Mouse (Mus musculus) intestine, embryonic 16.5 days (tissue): ENCODE measurements around the gene Tnnt2. TPM values are rescaled to one million over a fixed set of nuclear protein-coding genes. Genes with fewer than 3 reads are reported as not detected.

Experiments
- ATAC-seq: fragments of 200-750 bp; cut with Nextera tagmentation; 2 replicates; pipeline ENCODE4 v1.8.0; 2017; ENCODE audit warnings: moderate TSS enrichment, moderate library complexity
- H3K27ac ChIP-seq: fragments of 300-500 bp; sonication (generic); 2 replicates; pipeline ENCODE4 v1.5.1; 2014; ENCODE audit warnings: mild to moderate bottlenecking, low read length
- H3K27me3 ChIP-seq: fragments of 300-500 bp; sonication (generic); replicated peaks from 2 replicates; pipeline ENCODE4 v1.6.1; 2014; ENCODE audit warnings: low read length, control low read depth, mixed read lengths; ENCODE audit not compliant: control insufficient read depth, insufficient read depth
- H3K36me3 ChIP-seq: fragments of 300-500 bp; sonication (generic); 2 replicates; pipeline ENCODE4 v1.6.1; 2014; ENCODE audit warnings: low read length, control low read depth; ENCODE audit not compliant: control insufficient read depth, insufficient read depth
- H3K4me1 ChIP-seq: fragments of 300-500 bp; sonication (generic); 2 replicates; pipeline ENCODE4 v1.6.1; 2014; ENCODE audit warnings: low read length, control low read depth, mixed read lengths; ENCODE audit not compliant: control insufficient read depth, insufficient read depth
- H3K4me2 ChIP-seq: fragments of 300-500 bp; sonication (generic); 2 replicates; pipeline ENCODE4 v1.6.1; 2014; ENCODE audit warnings: low read depth, low read length, control low read depth
- H3K4me3 ChIP-seq: fragments of 300-500 bp; sonication (generic); 2 replicates; pipeline ENCODE4 v1.5.1; 2014; ENCODE audit warnings: mild to moderate bottlenecking, low read length
- H3K9ac ChIP-seq: fragments of 300-500 bp; sonication (generic); 2 replicates; pipeline ENCODE4 v1.6.1; 2014; ENCODE audit warnings: low read depth, low read length
- H3K9me3 ChIP-seq: fragments of 300-500 bp; sonication (generic); 2 replicates; pipeline ENCODE4 v1.6.1; 2016; ENCODE audit warnings: low read length, control low read depth; ENCODE audit not compliant: control insufficient read depth
- WGBS: fragments of 180-500 bp; shearing (Covaris S2); extraction: QIAGEN DNeasy Blood & Tissue Kit; methylation state at CpG from one replicate; pipeline ENCODE4 v1.1.7; 2014; 5-methylcytosine and 5-hydroxymethylcytosine counted together
- polyA plus RNA-seq: library from polyadenylated mRNA; unstranded; fragments of >200 nt; fragmentation: Nextera tagmentation; extraction: Ambion mirVana; gene quantifications from 2 replicates; pipeline ENCODE4 v1.2.1, GENCODE M21; 2015

The Tnnt2 gene
- polyA plus RNA-seq, 1 experiment from 2014 or later: 26.7 TPM

GRCm38 (mm10) chr1:135834206-135834859 is 1.8 kb upstream of the Tnnt2 start:
- no peak overlapping the region for H3K9ac ChIP-seq

GRCm38 (mm10) chr1:135834983-135835382 is 1.2 kb upstream of the Tnnt2 start:
- no peak overlapping the region for H3K4me3 ChIP-seq
- H3K9me3 ChIP-seq: no peaks in the 10 kb centered on the region
- no peak overlapping the region for H3K4me2 ChIP-seq
- 78% methylated on average over 8 of the region's 8 CpGs for whole genome bisulfite sequencing
- H3K36me3 ChIP-seq: no peaks in the 10 kb centered on the region; the same call in 1 of the 2 replicates
- ATAC-seq: peak; percentile 27; the same call in 1 of the 2 replicates
- 0 out of 2 replicates have a peak, but pooled peaks cover 3% of the 10 kb centered on the region for H3K4me1 ChIP-seq
- H3K27ac ChIP-seq: no peak overlapping the region
- H3K27me3 ChIP-seq: no peaks in the 10 kb centered on the region
- H3K9ac ChIP-seq: no peak overlapping the region

More at GRCm38 (mm10) chr1:135834206-135834859, 1.8 kb upstream of the Tnnt2 start:
- Histone ChIP-seq H3K4me1 (0 out of 2 replicates have a peak, but pooled peaks cover 3% of the 10 kb centered on the region), H3K9me3 (no peaks in the 10 kb centered on the region), H3K27me3 (no peaks in the 10 kb centered on the region), H3K27ac (no peak overlapping the region), H3K4me3 (no peak overlapping the region), H3K4me2 (no peak overlapping the region), H3K36me3 (no peaks in the 10 kb centered on the region; the same call in 1 of the 2 replicates)
- 57% methylated on average over 6 of the region's 6 CpGs for WGBS
- ATAC-seq: no peak

GRCm38 (mm10) chr1:135838626-135839025 is 2.5 kb downstream of the Tnnt2 start:
- Histone ChIP-seq H3K4me3 (no peak overlapping the region), H3K4me1 (no peaks in the 10 kb centered on the region), H3K9ac (no peak overlapping the region), H3K36me3 (no peaks in the 10 kb centered on the region; the same call in 1 of the 2 replicates), H3K27ac (no peak overlapping the region), H3K4me2 (no peak overlapping the region), H3K27me3 (no peaks in the 10 kb centered on the region), H3K9me3 (no peaks in the 10 kb centered on the region)
- ATAC-seq: no peak
- WGBS: 61% methylated on average over 4 of the region's 4 CpGs

DNA sequence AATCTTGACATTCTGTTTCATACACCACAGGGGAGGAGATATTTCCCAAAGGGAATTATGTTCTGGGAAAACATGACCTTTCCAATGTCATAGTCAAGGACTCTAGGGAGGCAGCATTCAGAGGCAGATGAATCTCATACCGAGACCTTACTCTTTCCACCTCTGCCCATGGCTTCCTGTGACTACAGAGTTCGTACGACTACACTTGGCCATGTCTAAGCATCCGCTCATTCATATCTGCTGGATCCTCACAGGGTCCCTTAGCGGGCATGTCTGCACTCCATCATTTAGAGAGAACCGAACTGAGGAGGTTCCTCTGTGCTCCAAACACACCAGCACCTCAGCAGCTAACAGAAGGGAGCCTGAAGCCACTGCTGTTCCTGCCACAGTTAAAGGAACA is 2.9 kb downstream of the Tnnt2 start:
- H3K4me3 ChIP-seq: no peak overlapping the region
- ATAC-seq: no peak
- H3K36me3 ChIP-seq: no peaks in the 10 kb centered on the region
- H3K9ac ChIP-seq: no peak overlapping the region
- no peaks in the 10 kb centered on the region for H3K27me3 ChIP-seq
- 85% methylated on average over 6 of the region's 6 CpGs for WGBS
- no peaks in the 10 kb centered on the region for H3K4me1 ChIP-seq
- no peak overlapping the region for H3K4me2 ChIP-seq
- H3K27ac ChIP-seq: no peak overlapping the region
- H3K9me3 ChIP-seq: no peaks in the 10 kb centered on the region

DNA sequence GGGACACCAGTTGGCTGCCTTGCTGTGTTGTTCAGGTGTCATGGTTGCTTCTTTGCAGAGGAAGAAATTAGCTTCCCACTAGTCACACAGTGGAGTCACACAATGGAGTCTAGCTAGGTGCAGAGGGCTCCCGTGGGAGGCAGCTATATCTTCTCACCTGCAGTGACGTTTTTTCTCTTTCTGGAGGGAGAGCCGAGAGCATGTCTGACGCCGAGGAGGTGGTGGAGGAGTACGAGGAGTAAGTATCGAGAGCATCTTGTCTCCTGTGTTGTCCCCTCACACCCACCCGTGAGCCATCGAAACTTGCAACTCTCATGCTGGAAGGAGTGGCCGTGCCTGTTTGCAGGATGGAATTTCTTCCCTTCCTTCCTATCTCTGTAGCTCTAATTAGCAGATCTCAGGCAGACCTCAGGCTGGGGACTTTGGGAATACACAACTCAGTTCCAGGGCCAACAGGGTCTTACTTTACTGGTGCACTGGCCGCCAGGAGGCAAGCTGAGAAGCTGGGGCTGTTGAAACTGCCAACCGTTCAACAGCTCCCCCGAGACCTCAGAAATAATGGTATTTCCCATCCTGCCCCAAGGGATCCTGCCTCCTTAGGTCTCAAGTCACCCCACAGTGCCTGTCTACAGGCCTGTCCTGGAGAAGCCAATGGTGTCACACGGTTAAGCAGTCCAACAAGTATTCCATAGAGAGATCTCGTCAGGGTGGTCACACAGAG is 4.7 kb downstream of the Tnnt2 start:
- Histone ChIP-seq H3K4me1 (no peaks in the 10 kb centered on the region), H3K9me3 (no peaks in the 10 kb centered on the region), H3K27me3 (no peaks in the 10 kb centered on the region), H3K9ac (no peak overlapping the region), H3K4me2 (no peak overlapping the region), H3K36me3 (no peaks in the 10 kb centered on the region), H3K4me3 (no peak overlapping the region), H3K27ac (no peak overlapping the region)
- WGBS: 68% methylated on average over 15 of the region's 15 CpGs
- ATAC-seq: no peak

- Histone ChIP-seq H3K4me1 (no peaks in the 10 kb centered on the region), H3K4me3 (no peak overlapping the region), H3K27me3 (no peaks in the 10 kb centered on the region), H3K27ac (no peak overlapping the region), H3K4me2 (no peak overlapping the region), H3K36me3 (no peaks in the 10 kb centered on the region), H3K9me3 (no peaks in the 10 kb centered on the region), H3K9ac (no peak overlapping the region)
- 92% methylated on average over 10 of the region's 10 CpGs for WGBS
- ATAC-seq: no peak
Measured at GRCm38 (mm10) chr1:135843519-135844262, 7.5 kb downstream of the Tnnt2 start.

DNA sequence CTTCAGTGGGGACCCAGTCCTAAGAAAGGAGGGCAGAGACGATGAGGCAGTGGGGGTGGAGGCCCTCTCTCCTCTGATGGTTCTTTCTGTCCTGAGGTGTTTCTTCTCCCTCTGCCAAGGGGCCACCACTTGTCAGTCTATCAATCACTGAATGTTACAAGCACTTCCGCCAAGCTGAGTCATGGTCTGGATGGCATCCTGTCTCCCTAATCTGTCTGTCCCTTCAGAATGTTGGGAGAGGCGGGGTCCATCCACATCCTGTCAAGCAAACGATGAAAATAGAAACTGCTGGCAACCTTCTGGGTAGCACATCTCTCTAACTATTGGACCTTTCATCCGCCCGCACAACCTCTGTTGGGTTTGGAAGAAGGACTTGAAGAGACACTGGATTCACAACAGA is 8.3 kb downstream of the Tnnt2 start:
- no peak overlapping the region for H3K4me3 ChIP-seq
- H3K4me2 ChIP-seq: no peak overlapping the region
- no peaks in the 10 kb centered on the region for H3K36me3 ChIP-seq
- no peaks in the 10 kb centered on the region for H3K27me3 ChIP-seq
- no peak overlapping the region for H3K27ac ChIP-seq
- no peaks in the 10 kb centered on the region for H3K4me1 ChIP-seq
- no peak overlapping the region for H3K9ac ChIP-seq
- WGBS: 68% methylated on average over 6 of the region's 6 CpGs
- ATAC-seq: no peak
- H3K9me3 ChIP-seq: no peaks in the 10 kb centered on the region

- no peaks in the 10 kb centered on the region for H3K36me3 ChIP-seq
- H3K27me3 ChIP-seq: no peaks in the 10 kb centered on the region
- no peaks in the 10 kb centered on the region for H3K9me3 ChIP-seq
- no peak overlapping the region for H3K4me3 ChIP-seq
- no peak overlapping the region for H3K27ac ChIP-seq
- H3K4me1 ChIP-seq: no peaks in the 10 kb centered on the region
- 0 out of 2 replicates have a peak, but pooled peaks have one; percentile 10 for ATAC-seq
- H3K9ac ChIP-seq: no peak overlapping the region
- 81% methylated on average over 5 of the region's 5 CpGs for WGBS
- no peak overlapping the region for H3K4me2 ChIP-seq
Measured at GRCm38 (mm10) chr1:135846632-135847031, 10.5 kb downstream of the Tnnt2 start.

DNA sequence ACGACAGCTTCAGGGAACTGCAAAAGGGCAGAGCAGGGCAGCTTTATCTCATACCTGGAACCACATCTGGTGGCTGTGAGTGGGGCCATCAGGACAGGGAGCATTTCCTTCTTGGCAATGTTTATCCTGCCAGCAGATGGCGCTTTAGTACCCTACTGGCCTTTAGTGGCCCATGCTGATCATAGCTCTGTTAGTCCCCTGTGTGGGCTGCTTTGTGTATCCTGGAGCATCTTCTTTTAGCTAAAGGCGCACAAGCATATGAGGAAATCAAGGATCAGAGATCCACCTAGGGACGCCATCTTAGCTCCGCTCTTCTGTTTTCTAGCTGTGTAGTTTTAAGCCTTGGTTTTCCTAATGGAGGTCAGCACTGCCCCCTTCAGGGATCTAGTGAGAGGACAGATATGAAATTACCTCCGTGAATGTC is 11.0 kb downstream of the Tnnt2 start:
- Histone ChIP-seq H3K27ac (no peak overlapping the region), H3K4me3 (no peak overlapping the region), H3K36me3 (no peaks in the 10 kb centered on the region), H3K4me1 (no peaks in the 10 kb centered on the region), H3K9ac (no peak overlapping the region), H3K4me2 (no peak overlapping the region), H3K9me3 (no peaks in the 10 kb centered on the region), H3K27me3 (no peaks in the 10 kb centered on the region)
- ATAC-seq: peak; percentile 64
- 26% methylated on average over 6 of the region's 6 CpGs for WGBS
